Mouse (Mus musculus): ENCODE data around the gene Arntl2.
"Not testable (repeated sequence)": the region's sequence is repeated elsewhere in the genome, so short reads cannot be mapped to it uniquely, and the experiment has no call there.

The Arntl2 gene

GRCm38 (mm10) chr6:146795924-146796545 is at the start of gene Arntl2:
TSS of gene Arntl2 (plus strand) at chr6:146796055.
- DNase-seq, result peak; percentile 15 to 33

GRCm38 (mm10) chr6:146746577-146746976 is 49.3 kb upstream of the Arntl2 start:
- DNase-seq, result no peak

- DNase-seq, result no peak
These were observed 48.8 kb upstream of the Arntl2 start for GRCm38 (mm10) chr6:146747057-146747456.

- DNase-seq, result no peak
These were observed 47.6 kb upstream of the Arntl2 start for GRCm38 (mm10) chr6:146748271-146748670.

- no peak for DNase-seq
These were observed 44.2 kb upstream of the Arntl2 start for GRCm38 (mm10) chr6:146751671-146752070.

GRCm38 (mm10) chr6:146752178-146752577 is 43.7 kb upstream of the Arntl2 start:
- DNase-seq, result no peak

- no peak for DNase-seq
These were observed 43.2 kb upstream of the Arntl2 start for GRCm38 (mm10) chr6:146752612-146753011.

GRCm38 (mm10) chr6:146753560-146754160 is 42.2 kb upstream of the Arntl2 start:
- no peak for DNase-seq

GRCm38 (mm10) chr6:146755136-146755535 is 40.7 kb upstream of the Arntl2 start:
- no peak for DNase-seq

- DNase-seq, result no peak
These were observed 40.2 kb upstream of the Arntl2 start for GRCm38 (mm10) chr6:146755679-146756078.

- no peak for DNase-seq
These were observed 36.8 kb upstream of the Arntl2 start for GRCm38 (mm10) chr6:146759027-146759426.

GRCm38 (mm10) chr6:146760022-146760421 is 35.8 kb upstream of the Arntl2 start:
- DNase-seq, result no peak

- no peak for DNase-seq
These were observed 35.1 kb upstream of the Arntl2 start for GRCm38 (mm10) chr6:146760736-146761135.

GRCm38 (mm10) chr6:146762264-146762898 is 33.5 kb upstream of the Arntl2 start:
- no peak for DNase-seq

- no peak for DNase-seq
These were observed 31.3 kb upstream of the Arntl2 start for GRCm38 (mm10) chr6:146764593-146764992.

GRCm38 (mm10) chr6:146765270-146765669 is 30.6 kb upstream of the Arntl2 start:
- DNase-seq, result no peak

- no peak for DNase-seq
These were observed 26.9 kb upstream of the Arntl2 start for GRCm38 (mm10) chr6:146768813-146769404.

- no peak for DNase-seq
These were observed 25.7 kb upstream of the Arntl2 start for GRCm38 (mm10) chr6:146770005-146770745.

GRCm38 (mm10) chr6:146770808-146771207 is 25.0 kb upstream of the Arntl2 start:
- DNase-seq, result no peak

GRCm38 (mm10) chr6:146775864-146776263 is 20.0 kb upstream of the Arntl2 start:
- not testable (repeated sequence) for DNase-seq

- no peak for DNase-seq
These were observed 19.1 kb upstream of the Arntl2 start for GRCm38 (mm10) chr6:146776610-146777389.

- DNase-seq, result no peak
These were observed 17.8 kb upstream of the Arntl2 start for GRCm38 (mm10) chr6:146778055-146778454.
